Mouse (Mus musculus) CD8-positive naive resting alpha-beta T cell, adult 2 months (primary cell): ENCODE data around the gene Tesk1.
A peak's percentile ranks its signal among the peaks of the same experiment; 100 is the strongest.

Source experiments
- DNase-seq, 2 experiments: peaks; one replicate each; pipeline ENCODE4 v3.0.0; 2022; ENCODE audit warnings: low read depth in 2 of 2, low spot score in 2 of 2

Gene Tesk1

GRCm38 (mm10) chr4:43418973-43419656, 22.6 kb upstream of the Tesk1 start:
- no peak for DNase-seq

GRCm38 (mm10) chr4:43419801-43420281, 21.9 kb upstream of the Tesk1 start:
- no peak for DNase-seq

GRCm38 (mm10) chr4:43420305-43420704, 21.4 kb upstream of the Tesk1 start:
- DNase-seq, result peak; percentile 31 to 43

- no peak for DNase-seq
Observed at GRCm38 (mm10) chr4:43421632-43422240, 20.0 kb upstream of the Tesk1 start.

- DNase-seq, result no peak
Observed at GRCm38 (mm10) chr4:43423267-43423934, 18.3 kb upstream of the Tesk1 start.

GRCm38 (mm10) chr4:43424072-43424471, 17.7 kb upstream of the Tesk1 start:
- DNase-seq, result no peak

- DNase-seq, result no peak
Observed at GRCm38 (mm10) chr4:43425197-43425596, 16.5 kb upstream of the Tesk1 start.

- no peak for DNase-seq
Observed at GRCm38 (mm10) chr4:43425648-43426380, 15.9 kb upstream of the Tesk1 start.

GRCm38 (mm10) chr4:43426487-43426886, 15.3 kb upstream of the Tesk1 start:
- no peak for DNase-seq

GRCm38 (mm10) chr4:43427501-43428179, 14.1 kb upstream of the Tesk1 start:
- DNase-seq, result peak; percentile 31 to 64

GRCm38 (mm10) chr4:43428180-43428861, 13.4 kb upstream of the Tesk1 start:
- DNase-seq, result no peak

GRCm38 (mm10) chr4:43428946-43429345, 12.8 kb upstream of the Tesk1 start, which contains the start of gene Fam166b:
Gene Fam166b, minus strand, starts transcription at chr4:43429134.
- no peak for DNase-seq

GRCm38 (mm10) chr4:43431690-43432089, 10.0 kb upstream of the Tesk1 start:
- peak; percentile 77 to 82 for DNase-seq

- DNase-seq, result no peak
Observed at GRCm38 (mm10) chr4:43432832-43433231, 8.9 kb upstream of the Tesk1 start.

GRCm38 (mm10) chr4:43442044-43442443, 305 bp downstream of the Tesk1 start:
- peak; percentile 98 to 99 for DNase-seq

GRCm38 (mm10) chr4:43442456-43443361, 970 bp downstream of the Tesk1 start:
- peak; percentile 39 to 47 for DNase-seq

- DNase-seq, result no peak
Observed at GRCm38 (mm10) chr4:43443511-43443910, 1.8 kb downstream of the Tesk1 start.

- no peak for DNase-seq
Observed at GRCm38 (mm10) chr4:43447251-43447650, 5.5 kb downstream of the Tesk1 start.

GRCm38 (mm10) chr4:43448554-43448953, 6.8 kb downstream of the Tesk1 start:
- DNase-seq, result no peak
